Mouse (Mus musculus): Measurements from ENCODE around the gene Obsl1. TPM values are rescaled to one million over a fixed set of nuclear protein-coding genes. Genes with fewer than 3 reads are reported as not detected.

Gene Obsl1
- not detected for polyA plus RNA-seq (2017; shearing (Covaris generic))

GRCm38 (mm10) chr1:75505956-75506831, at the start of gene Obsl1:
Obsl1 (minus strand) TSS chr1:75506452.

GRCm38 (mm10) chr1:75545965-75546956, 40.0 kb upstream of the Obsl1 start, which contains the start of gene Slc4a3:
Slc4a3 (plus strand) TSS chr1:75546266.

GRCm38 (mm10) chr1:75521321-75522031, 15.2 kb upstream of the Obsl1 start, which contains the start of gene Stk11ip:
Stk11ip (plus strand) TSS chr1:75521529.

GRCm38 (mm10) chr1:75507006-75507405, 754 bp upstream of the Obsl1 start, which contains the start of gene Inha:
Inha (plus strand) TSS chr1:75507077.

GRCm38 (mm10) chr1:75478916-75479634, 27.2 kb downstream of the Obsl1 start, which contains the start of the genes Chpf and Tmem198:
Chpf (minus strand) TSS chr1:75479307.
Tmem198 (plus strand) TSS chr1:75479532.

GRCm38 (mm10) chr1:75450314-75451005, 55.8 kb downstream of the Obsl1 start, which contains the start of gene Asic4:
Asic4 (plus strand) TSS chr1:75450436.

GRCm38 (mm10) chr1:75435475-75436328, 70.5 kb downstream of the Obsl1 start, which contains the start of gene Gmppa:
Gmppa (plus strand) TSS chr1:75435930.

Other genes with a start within 250 kb of the Obsl1 start
- not detected for gene Ptprn, start 241.9 kb downstream of the Obsl1 start, polyA plus RNA-seq (2017; shearing (Covaris generic))
- not detected for gene Resp18, start 228.0 kb downstream of the Obsl1 start, polyA plus RNA-seq (2017; shearing (Covaris generic))
- 90.7 TPM for gene Dnpep, start 188.5 kb downstream of the Obsl1 start, polyA plus RNA-seq (2017; shearing (Covaris generic))
- 0.22 TPM for gene Des, start 146.1 kb downstream of the Obsl1 start, polyA plus RNA-seq (2017; shearing (Covaris generic))
- 0.93 TPM for gene Speg, start 131.2 kb downstream of the Obsl1 start, polyA plus RNA-seq (2017; shearing (Covaris generic))
- gene Gmppa, start 70.5 kb downstream of the Obsl1 start, polyA plus RNA-seq (2017; shearing (Covaris generic)): 93.4 TPM
- gene Asic4, start 56.0 kb downstream of the Obsl1 start, polyA plus RNA-seq (2017; shearing (Covaris generic)): not detected
- gene Chpf, start 27.1 kb downstream of the Obsl1 start, polyA plus RNA-seq (2017; shearing (Covaris generic)): 10.9 TPM
- gene Tmem198, start 26.9 kb downstream of the Obsl1 start, polyA plus RNA-seq (2017; shearing (Covaris generic)): 0.49 TPM
- not detected for gene Inha, start 625 bp upstream of the Obsl1 start, polyA plus RNA-seq (2017; shearing (Covaris generic))
- 28.2 TPM for gene Stk11ip, start 15.1 kb upstream of the Obsl1 start, polyA plus RNA-seq (2017; shearing (Covaris generic))
- 0.04 TPM for gene Slc4a3, start 39.8 kb upstream of the Obsl1 start, polyA plus RNA-seq (2017; shearing (Covaris generic))